Mouse (Mus musculus) cortical plate, adult 2 months (tissue): ENCODE results near the gene Atg16l2.

Experiments
- CTCF ChIP-seq: fragments of 200-500 bp; IDR thresholded peaks from 2 replicates; pipeline ENCODE4 v1.5.1; 2011; ENCODE audit warnings: mild to moderate bottlenecking, control low read depth, low read length; ENCODE audit not compliant: insufficient read depth; ENCODE audit errors: extremely low read depth
- POLR2A ChIP-seq: fragments of 200-500 bp; IDR thresholded peaks from 2 replicates; pipeline ENCODE4 v1.6.1; 2011; ENCODE audit warnings: mild to moderate bottlenecking, low read length, control low read depth; ENCODE audit not compliant: insufficient read depth; ENCODE audit errors: extremely low read depth

- TF ChIP-seq POLR2A (no peak), CTCF (no peak)
Observed at GRCm38 (mm10) chr7:101343135-101343534, 41.1 kb upstream of the Atg16l2 start.
